Mouse (Mus musculus) ES-Bruce4 (cell line): ENCODE measurements at regions not wholly inside any gene's neighbourhood (a gene's known extent, or its start where the extent isn't known, plus 50 kb on each side); places are given as distances from the start of the nearest gene placed in this dataset.

Source experiments
- CTCF ChIP-seq: IDR thresholded peaks from one replicate; pipeline ENCODE4 v1.8.1; 2011; ENCODE audit warnings: low read depth, low read length
- EP300 ChIP-seq: IDR thresholded peaks from 2 replicates; pipeline ENCODE4 v1.6.1; 2011; ENCODE audit warnings: low read depth, low read length; ENCODE audit not compliant: insufficient read depth
- POLR2A ChIP-seq: IDR thresholded peaks from one replicate; pipeline ENCODE4 v1.8.1; 2011; ENCODE audit warnings: low read length; ENCODE audit not compliant: insufficient read depth

GRCm38 (mm10) chr13:10504211-10504610 is 143.6 kb upstream of the Chrm3 start:
- no peak for TF ChIP-seq POLR2A
- TF ChIP-seq CTCF: no peak
- TF ChIP-seq EP300: no peak
